Mouse (Mus musculus): ENCODE results near the gene Ski. TPM values are rescaled to one million over a fixed set of nuclear protein-coding genes. Genes with fewer than 3 reads are reported as not detected.
A peak's percentile ranks its signal among the peaks of the same experiment; 100 is the strongest.

Gene Ski
- polyA plus RNA-seq, 1 experiment from 2014 or later, result 10.0 TPM

- 88% methylated on average over 3 of the region's 3 CpGs for WGBS
- no peak overlapping the region for H3K4me3 ChIP-seq (replicated peaks)
- no peak for ATAC-seq (ENCODE audit: low FRiP score)
Observed at GRCm38 (mm10) chr4:155153389-155154072, 68.9 kb downstream of the Ski start.

GRCm38 (mm10) chr4:155152476-155152875 lies 69.9 kb downstream of the Ski start:
- Histone ChIP-seq H3K4me3 (replicated peaks) (no peak overlapping the region), H3K36me3 (peaks cover 26% of the 10 kb centered on the region), H3K27ac (replicated peaks) (no peak overlapping the region), H3K4me1 (peaks cover 23% of the 10 kb centered on the region), H3K9me3 (replicated peaks) (no peaks in the 10 kb centered on the region), H3K27me3 (replicated peaks) (no peaks in the 10 kb centered on the region), H3K9ac (replicated peaks) (no peak overlapping the region), H3K4me2 (no peak overlapping the region)
- no peak for ATAC-seq (ENCODE audit: low FRiP score)
- 95% methylated on average over 6 of the region's 6 CpGs for WGBS

More at GRCm38 (mm10) chr4:155153389-155154072, 68.9 kb downstream of the Ski start:
- Histone ChIP-seq H3K27me3 (replicated peaks) (no peaks in the 10 kb centered on the region), H3K4me1 (peaks cover 23% of the 10 kb centered on the region), H3K27ac (replicated peaks) (no peak overlapping the region), H3K9ac (replicated peaks) (no peak overlapping the region), H3K36me3 (peaks cover 37% of the 10 kb centered on the region), H3K4me2 (no peak overlapping the region), H3K9me3 (replicated peaks) (no peaks in the 10 kb centered on the region)

- Histone ChIP-seq H3K4me1 (peaks cover 23% of the 10 kb centered on the region), H3K27ac (replicated peaks) (0 out of 2 replicates have a peak overlapping the region, but pooled peaks have one; percentile 23), H3K36me3 (peaks cover 20% of the 10 kb centered on the region), H3K4me3 (replicated peaks) (no peak overlapping the region), H3K4me2 (no peak overlapping the region), H3K9me3 (replicated peaks) (no peaks in the 10 kb centered on the region), H3K27me3 (replicated peaks) (no peaks in the 10 kb centered on the region), H3K9ac (replicated peaks) (no peak overlapping the region)
- 60% methylated on average over 4 of the region's 4 CpGs for WGBS
- ATAC-seq (ENCODE audit: low FRiP score), result no peak
Observed at GRCm38 (mm10) chr4:155151845-155152244, 70.5 kb downstream of the Ski start.

GRCm38 (mm10) chr4:155151221-155151788 lies 71.1 kb downstream of the Ski start:
- WGBS, result 53% methylated on average over 12 of the region's 12 CpGs
- H3K4me3 ChIP-seq (replicated peaks), result peak overlapping the region; percentile 46
- H3K27ac ChIP-seq (replicated peaks), result peak overlapping the region; percentile 58

GRCm38 (mm10) chr4:155150276-155151113 lies 71.9 kb downstream of the Ski start:
- 8% methylated on average over 72 of the region's 73 CpGs for WGBS
- peak overlapping the region; percentile 60 for H3K27ac ChIP-seq (replicated peaks)
- ATAC-seq (ENCODE audit: low FRiP score), result peak; percentile 77
- peak overlapping the region; percentile 90 for H3K4me2 ChIP-seq
- H3K36me3 ChIP-seq, result peaks cover 7% of the 10 kb centered on the region
- H3K4me1 ChIP-seq, result peaks cover 30% of the 10 kb centered on the region
- peak overlapping the region; percentile 46 for H3K4me3 ChIP-seq (replicated peaks)
- peak overlapping the region; percentile 51 for H3K9ac ChIP-seq (replicated peaks)
- no peaks in the 10 kb centered on the region for H3K9me3 ChIP-seq (replicated peaks)
- H3K27me3 ChIP-seq (replicated peaks), result no peaks in the 10 kb centered on the region

More at GRCm38 (mm10) chr4:155151221-155151788, 71.1 kb downstream of the Ski start:
- peak overlapping the region; percentile 90 for H3K4me2 ChIP-seq
- peak overlapping the region; percentile 51 for H3K9ac ChIP-seq (replicated peaks)
- ATAC-seq (ENCODE audit: low FRiP score), result peak; percentile 21; the same call in 1 of the 2 replicates
- peaks cover 24% of the 10 kb centered on the region for H3K4me1 ChIP-seq
- no peaks in the 10 kb centered on the region for H3K9me3 ChIP-seq (replicated peaks)
- H3K27me3 ChIP-seq (replicated peaks), result no peaks in the 10 kb centered on the region
- peaks cover 15% of the 10 kb centered on the region for H3K36me3 ChIP-seq

- 72% methylated on average over 6 of the region's 6 CpGs for WGBS
Observed at GRCm38 (mm10) chr4:155149941-155150275, 72.5 kb downstream of the Ski start.

GRCm38 (mm10) chr4:155148910-155149698 lies 73.3 kb downstream of the Ski start:
- no peak overlapping the region for H3K4me3 ChIP-seq (replicated peaks)
- H3K4me2 ChIP-seq, result no peak overlapping the region
- no peak for ATAC-seq (ENCODE audit: low FRiP score)
- H3K27me3 ChIP-seq (replicated peaks), result no peaks in the 10 kb centered on the region
- H3K9me3 ChIP-seq (replicated peaks), result no peaks in the 10 kb centered on the region
- H3K36me3 ChIP-seq, result no peaks in the 10 kb centered on the region
- H3K4me1 ChIP-seq, result peaks cover 43% of the 10 kb centered on the region
- H3K27ac ChIP-seq (replicated peaks), result no peak overlapping the region
- H3K9ac ChIP-seq (replicated peaks), result no peak overlapping the region
- 72% methylated on average over 8 of the region's 8 CpGs for WGBS

More at GRCm38 (mm10) chr4:155149941-155150275, 72.5 kb downstream of the Ski start:
- H3K4me1 ChIP-seq, result peaks cover 36% of the 10 kb centered on the region
- peak overlapping the region; percentile 90 for H3K4me2 ChIP-seq
- H3K36me3 ChIP-seq, result peaks cover 1% of the 10 kb centered on the region
- no peaks in the 10 kb centered on the region for H3K9me3 ChIP-seq (replicated peaks)
- H3K9ac ChIP-seq (replicated peaks), result no peak overlapping the region
- no peak overlapping the region; the same call in 1 of the 2 replicates for H3K4me3 ChIP-seq (replicated peaks)
- no peak for ATAC-seq (ENCODE audit: low FRiP score)
- H3K27ac ChIP-seq (replicated peaks), result peak overlapping the region; percentile 60; the same call in 1 of the 2 replicates
- H3K27me3 ChIP-seq (replicated peaks), result no peaks in the 10 kb centered on the region

GRCm38 (mm10) chr4:155148453-155148852 lies 73.9 kb downstream of the Ski start:
- whole genome bisulfite sequencing, result 95% methylated on average over 4 of the region's 4 CpGs
- peaks cover 50% of the 10 kb centered on the region for H3K4me1 ChIP-seq
- H3K4me3 ChIP-seq (replicated peaks), result no peak overlapping the region

GRCm38 (mm10) chr4:155146107-155146823 lies 76.1 kb downstream of the Ski start:
- Histone ChIP-seq H3K27me3 (replicated peaks) (no peaks in the 10 kb centered on the region), H3K36me3 (no peaks in the 10 kb centered on the region), H3K9ac (replicated peaks) (no peak overlapping the region), H3K9me3 (replicated peaks) (no peaks in the 10 kb centered on the region), H3K27ac (replicated peaks) (no peak overlapping the region), H3K4me1 (peaks cover 44% of the 10 kb centered on the region), H3K4me2 (no peak overlapping the region), H3K4me3 (replicated peaks) (no peak overlapping the region)
- WGBS, result 67% methylated on average over 14 of the region's 14 CpGs
- ATAC-seq (ENCODE audit: low FRiP score), result no peak

More at GRCm38 (mm10) chr4:155148453-155148852, 73.9 kb downstream of the Ski start:
- no peaks in the 10 kb centered on the region for H3K9me3 ChIP-seq (replicated peaks)
- no peaks in the 10 kb centered on the region for H3K27me3 ChIP-seq (replicated peaks)
- ATAC-seq (ENCODE audit: low FRiP score), result no peak
- no peak overlapping the region for H3K9ac ChIP-seq (replicated peaks)
- H3K27ac ChIP-seq (replicated peaks), result no peak overlapping the region
- no peaks in the 10 kb centered on the region for H3K36me3 ChIP-seq
- no peak overlapping the region for H3K4me2 ChIP-seq

GRCm38 (mm10) chr4:155144548-155145180 lies 77.7 kb downstream of the Ski start:
- Histone ChIP-seq H3K4me1 (peaks cover 43% of the 10 kb centered on the region), H3K27me3 (replicated peaks) (no peaks in the 10 kb centered on the region), H3K27ac (replicated peaks) (peak overlapping the region; percentile 86), H3K4me3 (replicated peaks) (no peak overlapping the region), H3K4me2 (no peak overlapping the region), H3K9ac (replicated peaks) (no peak overlapping the region), H3K9me3 (replicated peaks) (no peaks in the 10 kb centered on the region), H3K36me3 (no peaks in the 10 kb centered on the region)
- ATAC-seq (ENCODE audit: low FRiP score), result no peak
- 45% methylated on average over 4 of the region's 4 CpGs for WGBS
